Mouse (Mus musculus) intestine, embryonic 15.5 days (tissue): ENCODE results near the gene Ptpre. TPM values are rescaled to one million over a fixed set of nuclear protein-coding genes. Genes with fewer than 3 reads are reported as not detected.

Experiments used
- ATAC-seq: fragments of 200-750 bp; cut with Nextera tagmentation; 2 replicates; pipeline ENCODE4 v1.8.0; 2017; ENCODE audit warnings: moderate TSS enrichment, moderate library complexity
- H3K27ac ChIP-seq: fragments of 300-500 bp; sonication (generic); 2 replicates; pipeline ENCODE4 v1.5.1; 2015; ENCODE audit warnings: mild to moderate bottlenecking, inconsistent platforms
- H3K27me3 ChIP-seq: fragments of 300-500 bp; sonication (generic); replicated peaks from 2 replicates; pipeline ENCODE4 v1.6.1; 2015; ENCODE audit warnings: inconsistent platforms
- H3K36me3 ChIP-seq: fragments of 300-500 bp; sonication (generic); 2 replicates; pipeline ENCODE4 v1.6.1; 2015; ENCODE audit warnings: inconsistent platforms
- H3K4me1 ChIP-seq: fragments of 300-500 bp; sonication (generic); replicated peaks from 2 replicates; pipeline ENCODE4 v1.6.1; 2015; ENCODE audit warnings: inconsistent platforms
- H3K4me2 ChIP-seq: fragments of 300-500 bp; sonication (generic); replicated peaks from 2 replicates; pipeline ENCODE4 v1.6.1; 2015; ENCODE audit warnings: mild to moderate bottlenecking, inconsistent platforms
- H3K4me3 ChIP-seq: fragments of 300-500 bp; sonication (generic); replicated peaks from 2 replicates; pipeline ENCODE4 v1.5.1; 2015; ENCODE audit warnings: inconsistent platforms
- H3K9ac ChIP-seq: fragments of 300-500 bp; sonication (generic); 2 replicates; pipeline ENCODE4 v1.6.1; 2015; ENCODE audit warnings: inconsistent platforms
- H3K9me3 ChIP-seq: fragments of 300-500 bp; sonication (generic); 2 replicates; pipeline ENCODE4 v1.6.1; 2016; ENCODE audit warnings: inconsistent platforms
- WGBS: fragments of 180-500 bp; shearing (Covaris S2); methylation state at CpG from one replicate; pipeline ENCODE4 v1.1.7; 2015; 5-methylcytosine and 5-hydroxymethylcytosine counted together
- polyA plus RNA-seq: library from polyadenylated mRNA; unstranded; fragments of >200 nt; fragmentation: Nextera tagmentation; extraction: Ambion mirVana; gene quantifications from 2 replicates; pipeline ENCODE4 v1.2.1, GENCODE M21; 2015

Gene Ptpre
- polyA plus RNA-seq, 1 experiment from 2014 or later = 2.6 TPM

DNA sequence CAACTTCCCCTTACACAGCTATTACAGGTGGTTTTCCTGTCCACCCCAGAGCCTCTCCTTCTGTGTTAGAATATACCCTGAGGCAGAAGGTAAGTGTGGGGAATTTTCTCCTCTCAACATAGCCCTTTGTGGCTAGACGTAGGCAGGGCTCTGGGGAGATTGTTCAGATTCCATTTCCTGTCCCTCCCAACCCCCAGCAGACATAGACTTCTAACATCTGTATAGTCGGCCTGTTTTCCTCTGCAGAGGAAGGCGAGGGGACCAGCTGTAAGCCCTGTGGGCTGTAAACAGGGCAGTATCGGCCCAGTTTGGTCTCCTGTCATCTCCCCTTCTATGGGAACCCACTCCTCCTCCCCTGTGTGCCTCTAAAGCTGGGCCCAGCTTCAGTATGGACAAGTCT is 20.1 kb upstream of the Ptpre start:
- Histone ChIP-seq H3K9ac (no peak overlapping the region), H3K4me3 (no peak overlapping the region), H3K27ac (no peak overlapping the region), H3K4me2 (no peak overlapping the region), H3K9me3 (no peaks in the 10 kb centered on the region), H3K4me1 (peaks cover 4% of the 10 kb centered on the region; the same call in 1 of the 2 replicates), H3K36me3 (no peaks in the 10 kb centered on the region), H3K27me3 (no peaks in the 10 kb centered on the region)
- WGBS = 44% methylated on average over 4 of the region's 4 CpGs
- no peak for ATAC-seq

DNA sequence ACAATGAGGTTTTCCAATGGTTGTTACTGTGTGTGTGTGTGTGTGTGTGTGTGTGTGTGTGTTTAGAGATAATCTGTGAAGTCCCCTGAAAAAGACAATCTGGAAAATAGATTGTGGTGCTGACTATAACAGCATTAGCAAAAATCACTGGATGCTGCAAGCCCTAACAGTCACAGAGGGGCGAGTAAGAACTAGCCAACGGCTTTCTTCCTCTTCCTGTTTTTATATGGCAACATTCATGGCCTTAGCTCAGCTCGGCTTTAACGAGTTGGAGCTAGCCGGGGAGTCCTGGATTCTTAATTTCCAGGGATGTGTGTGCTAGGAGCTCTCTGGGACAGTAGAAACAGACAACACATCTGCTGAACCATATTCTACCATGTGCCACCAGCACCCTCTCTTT is 17.0 kb upstream of the Ptpre start:
- Histone ChIP-seq H3K4me3 (no peak overlapping the region), H3K9me3 (no peaks in the 10 kb centered on the region), H3K4me1 (peaks cover 8% of the 10 kb centered on the region; the same call in 1 of the 2 replicates), H3K27me3 (no peaks in the 10 kb centered on the region), H3K4me2 (no peak overlapping the region), H3K27ac (no peak overlapping the region), H3K9ac (no peak overlapping the region), H3K36me3 (no peaks in the 10 kb centered on the region)
- no peak for ATAC-seq
- WGBS = 74% methylated on average over 5 of the region's 5 CpGs

DNA sequence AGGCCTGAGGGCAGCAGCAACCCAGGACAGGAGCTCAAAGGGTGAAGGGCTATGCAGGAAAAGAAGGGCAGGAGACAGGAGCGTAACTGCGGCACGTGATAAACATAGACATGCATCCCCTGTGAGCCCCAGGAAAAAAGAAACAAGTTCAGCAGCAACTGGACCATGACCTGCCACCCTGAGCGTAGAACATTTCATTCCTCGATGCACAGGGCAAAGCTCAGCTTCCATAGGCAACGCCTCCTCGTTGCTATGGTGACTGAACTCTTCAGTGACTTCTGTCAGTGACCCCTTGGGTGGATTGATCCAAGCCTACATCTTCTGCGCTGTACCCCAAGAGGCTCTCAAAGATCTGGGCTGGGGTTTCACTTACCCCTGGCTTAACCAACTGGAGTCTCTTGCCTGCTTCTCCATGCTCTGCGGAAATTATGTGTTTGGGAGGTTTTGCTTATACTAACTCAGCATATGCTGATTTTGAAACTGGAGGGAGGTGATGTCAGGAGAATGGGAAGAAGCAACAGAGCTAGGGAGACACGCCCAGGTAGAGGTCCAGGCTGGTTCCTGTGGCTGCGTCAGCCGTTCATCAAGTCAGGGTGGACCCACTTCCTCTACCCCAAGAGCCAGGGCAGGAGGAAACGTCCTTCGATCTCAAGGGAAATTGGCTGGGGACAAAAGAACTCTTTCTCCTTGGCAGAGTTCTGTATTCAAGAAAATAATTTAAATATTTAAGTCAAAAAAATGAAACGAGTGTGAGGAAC is 15.3 kb upstream of the Ptpre start:
- no peaks in the 10 kb centered on the region for H3K27me3 ChIP-seq
- H3K9ac ChIP-seq = no peak overlapping the region
- H3K4me3 ChIP-seq = no peak overlapping the region
- H3K4me1 ChIP-seq = peaks cover 8% of the 10 kb centered on the region; the same call in 1 of the 2 replicates
- H3K36me3 ChIP-seq = no peaks in the 10 kb centered on the region
- 57% methylated on average over 15 of the region's 15 CpGs for WGBS
- peak; percentile 91 for ATAC-seq
- peak overlapping the region; percentile 20; the same call in 1 of the 2 replicates for H3K4me2 ChIP-seq
- H3K9me3 ChIP-seq = no peaks in the 10 kb centered on the region
- peak overlapping the region; percentile 44 for H3K27ac ChIP-seq

DNA sequence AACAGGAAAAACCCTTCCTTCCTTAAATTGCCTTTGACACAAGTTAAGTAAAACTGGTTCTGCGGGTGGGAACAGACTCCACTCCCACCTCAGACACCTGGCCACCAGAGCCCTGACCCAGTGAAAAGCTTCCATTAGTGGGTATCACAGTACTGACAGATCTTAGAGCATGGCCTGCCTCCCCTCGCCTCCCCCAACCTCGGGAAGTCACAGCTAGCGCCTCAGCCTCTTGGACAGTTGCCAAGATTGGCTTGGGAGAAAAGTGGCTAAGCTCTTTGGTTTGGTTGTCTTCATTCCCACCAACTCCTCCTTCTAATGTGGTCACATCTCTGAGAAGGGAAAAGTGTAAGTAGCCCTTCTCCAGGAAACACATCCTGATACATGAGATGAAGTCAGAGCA is 13.3 kb upstream of the Ptpre start:
- WGBS = 26% methylated on average over 4 of the region's 4 CpGs
- Histone ChIP-seq H3K4me2 (peak overlapping the region; percentile 22; the same call in 1 of the 2 replicates), H3K4me3 (no peak overlapping the region), H3K9me3 (no peaks in the 10 kb centered on the region), H3K4me1 (peaks cover 8% of the 10 kb centered on the region; the same call in 1 of the 2 replicates), H3K27me3 (no peaks in the 10 kb centered on the region), H3K36me3 (no peaks in the 10 kb centered on the region), H3K9ac (no peak overlapping the region), H3K27ac (0 out of 2 replicates have a peak overlapping the region, but pooled peaks have one; percentile 20)
- ATAC-seq = no peak; the same call in 1 of the 2 replicates

DNA sequence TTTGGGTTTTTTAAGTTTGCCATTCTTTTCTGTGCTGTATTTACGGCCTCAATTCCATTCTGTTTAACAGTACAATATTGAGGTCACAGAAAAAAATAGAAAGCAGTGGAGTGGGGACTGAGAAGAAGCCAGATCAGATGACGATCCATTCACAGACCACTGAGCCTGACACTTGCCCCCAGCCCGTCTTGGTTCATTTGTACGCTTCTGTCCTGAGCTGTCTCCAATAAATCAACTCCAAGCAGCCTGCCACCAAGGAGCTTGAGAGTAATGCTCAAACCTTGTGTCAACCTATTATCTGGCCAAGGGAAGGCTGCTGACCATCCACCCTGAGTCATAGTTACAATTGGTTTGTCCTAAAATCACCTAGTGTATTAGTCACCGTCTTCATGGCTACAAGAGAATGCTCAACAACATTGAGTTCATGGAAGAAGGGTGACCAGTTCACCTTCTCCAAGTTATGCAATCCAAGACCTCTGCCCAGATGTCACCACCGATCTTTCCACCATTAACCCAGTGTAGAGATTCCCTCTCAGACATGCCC is 12.8 kb upstream of the Ptpre start:
- H3K4me3 ChIP-seq = no peak overlapping the region
- no peak for ATAC-seq
- peaks cover 8% of the 10 kb centered on the region; the same call in 1 of the 2 replicates for H3K4me1 ChIP-seq
- H3K9ac ChIP-seq = no peak overlapping the region
- no peaks in the 10 kb centered on the region for H3K27me3 ChIP-seq
- 0 out of 2 replicates have a peak overlapping the region, but pooled peaks have one; percentile 20 for H3K27ac ChIP-seq
- H3K4me2 ChIP-seq = no peak overlapping the region; the same call in 1 of the 2 replicates
- H3K36me3 ChIP-seq = no peaks in the 10 kb centered on the region
- WGBS = 74% methylated on average over 6 of the region's 6 CpGs
- no peaks in the 10 kb centered on the region for H3K9me3 ChIP-seq

DNA sequence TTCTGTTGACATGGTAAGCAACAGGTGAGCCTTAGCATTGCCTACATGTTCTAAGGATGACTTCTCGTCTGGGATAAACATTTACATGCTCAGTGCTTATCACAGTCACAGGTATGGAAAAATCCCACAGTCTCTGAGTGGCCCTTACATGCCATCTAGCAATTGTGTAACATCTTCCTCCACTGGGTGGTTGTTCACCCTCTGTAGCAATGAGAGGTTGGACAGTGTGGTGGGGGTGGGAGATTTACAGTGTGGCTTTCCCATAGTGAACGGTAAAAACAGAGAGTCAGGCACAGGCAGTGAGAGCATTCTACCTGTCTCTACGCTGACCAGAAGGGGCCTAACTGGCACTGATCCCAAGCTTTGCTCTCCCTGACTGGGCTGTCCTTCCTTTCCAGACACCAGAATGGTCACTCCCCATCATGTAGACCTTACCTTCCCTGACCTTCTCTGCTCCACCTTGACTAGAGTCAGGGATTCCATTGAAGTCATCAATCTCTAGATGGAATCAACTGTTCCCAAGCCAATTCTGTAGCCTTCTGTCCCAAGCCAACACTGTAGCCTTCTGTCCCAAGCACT is 10.6 kb upstream of the Ptpre start:
- 47% methylated on average over 3 of the region's 3 CpGs for WGBS
- Histone ChIP-seq H3K27ac (no peak overlapping the region; the same call in 1 of the 2 replicates), H3K4me3 (peak overlapping the region; percentile 29), H3K27me3 (no peaks in the 10 kb centered on the region), H3K4me2 (peak overlapping the region; percentile 48), H3K4me1 (peaks cover 8% of the 10 kb centered on the region; the same call in 1 of the 2 replicates), H3K9ac (no peak overlapping the region), H3K36me3 (no peaks in the 10 kb centered on the region), H3K9me3 (no peaks in the 10 kb centered on the region)
- ATAC-seq = no peak

DNA sequence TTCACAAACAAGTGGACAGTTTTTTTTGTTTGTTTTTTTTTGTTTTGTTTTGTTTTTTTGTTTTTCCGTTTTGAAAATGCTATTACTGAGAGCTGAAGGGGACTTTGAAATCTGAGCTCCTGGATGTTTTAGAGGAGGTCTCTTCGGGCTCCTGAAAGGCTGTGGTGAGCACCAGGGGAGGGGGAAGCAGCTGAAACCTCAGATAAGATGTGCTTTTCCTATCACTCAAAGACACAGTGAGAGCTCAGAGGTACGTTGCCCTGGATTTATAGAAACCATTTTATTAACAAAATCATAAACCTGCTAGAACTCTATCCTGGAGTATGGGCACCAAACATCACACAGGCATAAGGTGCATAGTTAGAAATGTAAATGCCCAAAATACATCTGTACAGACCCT is 10.1 kb upstream of the Ptpre start:
- no peaks in the 10 kb centered on the region for H3K27me3 ChIP-seq
- peak overlapping the region; percentile 48 for H3K4me2 ChIP-seq
- H3K9me3 ChIP-seq = no peaks in the 10 kb centered on the region
- no peak overlapping the region for H3K27ac ChIP-seq
- H3K4me3 ChIP-seq = peak overlapping the region; percentile 29
- H3K36me3 ChIP-seq = no peaks in the 10 kb centered on the region
- no peak for ATAC-seq
- 42% methylated on average over 3 of the region's 3 CpGs for WGBS
- H3K9ac ChIP-seq = no peak overlapping the region
- H3K4me1 ChIP-seq = peaks cover 5% of the 10 kb centered on the region; the same call in 1 of the 2 replicates

DNA sequence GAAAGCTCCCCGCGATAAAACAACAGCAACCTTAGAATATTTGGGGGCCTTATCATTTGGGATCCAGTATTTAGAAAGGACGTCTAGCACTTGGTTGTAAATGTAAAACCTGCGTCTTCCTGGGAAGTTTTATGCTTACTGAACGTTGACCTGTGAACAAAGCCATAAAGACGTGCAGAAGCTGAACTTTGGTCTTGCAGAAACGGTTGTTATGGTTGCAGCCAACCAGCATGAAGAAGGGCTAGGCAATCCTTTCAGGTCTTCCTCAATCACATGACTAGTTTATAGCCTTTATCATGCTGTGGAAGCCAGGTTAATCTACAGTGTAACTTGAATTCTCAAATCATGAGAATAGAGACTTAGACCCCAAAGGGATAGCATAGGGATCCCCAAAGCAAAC is 8.8 kb upstream of the Ptpre start, which contains the start of gene Clrn3:
Gene Clrn3 (minus strand): TSS at position 140 of the 400 bp plus-strand sequence.
- H3K4me1 ChIP-seq = peaks cover 4% of the 10 kb centered on the region; the same call in 1 of the 2 replicates
- H3K4me2 ChIP-seq = peak within 1 kb of the TSS; percentile 17
- WGBS = 54% methylated on average over 7 of the region's 7 CpGs
- peak within 1 kb of the TSS; percentile 32 for H3K4me3 ChIP-seq
- peak within 1 kb of the TSS; percentile 72 for H3K27ac ChIP-seq
- no peaks in the 10 kb centered on the region for H3K27me3 ChIP-seq
- no peak within 1 kb of the TSS for H3K9ac ChIP-seq
- H3K36me3 ChIP-seq = no peaks in the 10 kb centered on the region
- ATAC-seq = peak; percentile 93
- H3K9me3 ChIP-seq = no peaks in the 10 kb centered on the region

DNA sequence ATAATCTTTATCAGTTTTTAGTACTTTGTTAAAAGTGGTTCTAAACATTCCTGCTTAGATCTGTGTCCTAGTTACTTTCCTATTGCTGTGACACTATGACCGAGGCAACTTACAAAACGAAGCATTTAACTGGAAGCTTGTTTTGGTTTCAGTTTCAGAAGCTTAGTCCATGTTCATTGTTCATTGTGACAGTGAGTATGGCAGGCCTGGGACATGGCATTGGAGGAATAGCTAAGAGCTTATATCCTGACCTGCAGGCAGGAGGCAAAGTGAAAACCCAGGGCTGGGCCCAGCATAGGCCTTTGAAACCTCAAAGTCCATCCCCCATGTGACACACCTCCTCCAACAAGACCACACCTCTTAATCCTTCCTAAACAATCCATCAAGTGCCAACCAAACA is 8.2 kb upstream of the Ptpre start:
- Histone ChIP-seq H3K27me3 (no peaks in the 10 kb centered on the region), H3K9ac (no peak overlapping the region), H3K36me3 (no peaks in the 10 kb centered on the region), H3K27ac (peak overlapping the region; percentile 72), H3K4me2 (peak overlapping the region; percentile 17), H3K4me1 (peaks cover 1% of the 10 kb centered on the region; the same call in 1 of the 2 replicates), H3K9me3 (no peaks in the 10 kb centered on the region), H3K4me3 (no peak overlapping the region)
- ATAC-seq = peak; percentile 68
- WGBS = 60% methylated on average over 2 of the region's 2 CpGs

DNA sequence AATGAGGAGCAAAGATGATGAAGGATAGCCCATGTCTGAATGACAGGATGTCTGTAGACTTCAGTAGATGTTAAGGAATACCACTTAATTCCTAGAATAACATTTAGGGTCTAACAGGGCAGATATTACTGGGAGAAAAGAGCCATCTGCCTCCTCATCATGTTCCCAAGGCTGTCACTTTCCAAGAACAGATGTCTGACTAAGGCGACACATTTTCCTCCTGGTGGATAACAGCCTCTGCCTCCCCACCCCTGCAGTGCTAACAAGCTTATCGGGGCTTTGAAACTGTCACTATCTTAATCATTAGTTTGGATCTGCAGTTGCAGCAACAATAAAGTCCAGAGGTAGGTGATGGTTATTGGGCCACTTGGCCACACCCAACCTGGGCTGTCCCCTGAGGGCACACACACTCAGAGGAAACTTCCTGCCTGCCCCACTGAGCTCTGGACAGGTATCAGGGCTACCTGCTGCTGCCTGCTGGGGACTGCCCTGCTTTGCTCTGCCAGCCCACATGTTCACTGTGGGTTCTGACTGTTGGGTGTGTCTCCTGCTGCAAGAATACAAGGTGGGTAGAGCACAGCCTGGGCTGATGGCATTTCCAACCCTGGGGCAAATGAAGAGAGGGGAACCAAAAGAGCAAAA is 2.6 kb upstream of the Ptpre start:
- Histone ChIP-seq H3K36me3 (no peaks in the 10 kb centered on the region), H3K4me2 (no peak overlapping the region), H3K27me3 (no peaks in the 10 kb centered on the region), H3K4me3 (no peak overlapping the region), H3K4me1 (peaks cover 12% of the 10 kb centered on the region), H3K27ac (peak overlapping the region; percentile 48), H3K9ac (no peak overlapping the region), H3K9me3 (no peaks in the 10 kb centered on the region)
- peak; percentile 81 for ATAC-seq
- WGBS = 29% methylated on average over 2 of the region's 2 CpGs

DNA sequence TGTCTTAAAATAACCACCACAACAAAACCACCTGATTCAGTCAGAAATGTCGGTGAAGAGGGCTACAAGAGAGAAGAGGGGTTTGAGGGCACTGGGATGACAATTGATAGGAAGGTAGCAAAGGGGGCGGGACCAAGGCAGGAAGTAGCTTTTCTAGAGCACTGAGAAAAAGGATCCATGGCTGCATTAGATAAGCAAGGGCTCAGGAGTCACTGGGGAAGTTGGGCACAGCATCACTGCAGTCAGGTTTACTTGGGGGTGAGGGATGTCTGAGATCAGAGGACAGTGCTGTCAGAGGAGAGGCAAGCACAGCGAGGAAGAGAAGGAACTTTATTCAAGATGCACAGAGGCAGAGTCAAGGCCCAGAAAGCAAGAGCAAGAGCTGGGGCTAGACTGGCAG is 1.4 kb upstream of the Ptpre start:
- Histone ChIP-seq H3K4me2 (no peak overlapping the region), H3K9me3 (no peaks in the 10 kb centered on the region), H3K27ac (no peak overlapping the region), H3K27me3 (0 out of 2 replicates have a peak, but pooled peaks cover 2% of the 10 kb centered on the region), H3K4me3 (no peak overlapping the region), H3K36me3 (no peaks in the 10 kb centered on the region), H3K4me1 (peaks cover 12% of the 10 kb centered on the region), H3K9ac (no peak overlapping the region)
- no peak for ATAC-seq
- 85% methylated on average over 3 of the region's 3 CpGs for WGBS
